Mouse (Mus musculus) CD4-positive helper T cell, adult 2 months (primary cell): Measurements from ENCODE around the gene Fan1.
A peak's percentile ranks its signal among the peaks of the same experiment; 100 is the strongest.

Experiments
- DNase-seq: peaks from one replicate; pipeline ENCODE4 v3.0.0-alpha.2; 2012; ENCODE audit warnings: low read depth, missing footprints, low spot score

Fan1 gene

DNA sequence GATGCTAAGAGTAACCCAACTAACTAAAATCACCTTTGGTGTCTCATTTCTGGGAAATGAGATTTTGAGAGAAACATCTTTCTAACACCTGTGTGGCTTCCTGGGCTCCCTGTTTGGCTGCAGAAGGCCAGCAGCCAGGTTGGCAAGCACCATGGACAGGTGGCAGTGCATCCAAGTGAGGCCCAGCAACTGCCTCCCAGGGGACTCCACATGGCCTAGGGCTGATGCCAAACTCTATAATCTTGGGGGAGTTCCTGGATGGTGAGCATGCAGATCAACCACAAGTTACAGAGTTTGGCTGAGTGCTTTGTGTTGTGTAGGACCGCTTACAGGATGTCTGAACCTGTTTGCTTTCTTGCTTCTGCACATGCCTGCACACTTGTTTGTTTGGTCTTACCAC is 41.2 kb downstream of the Fan1 start:
- no peak for DNase-seq

DNA sequence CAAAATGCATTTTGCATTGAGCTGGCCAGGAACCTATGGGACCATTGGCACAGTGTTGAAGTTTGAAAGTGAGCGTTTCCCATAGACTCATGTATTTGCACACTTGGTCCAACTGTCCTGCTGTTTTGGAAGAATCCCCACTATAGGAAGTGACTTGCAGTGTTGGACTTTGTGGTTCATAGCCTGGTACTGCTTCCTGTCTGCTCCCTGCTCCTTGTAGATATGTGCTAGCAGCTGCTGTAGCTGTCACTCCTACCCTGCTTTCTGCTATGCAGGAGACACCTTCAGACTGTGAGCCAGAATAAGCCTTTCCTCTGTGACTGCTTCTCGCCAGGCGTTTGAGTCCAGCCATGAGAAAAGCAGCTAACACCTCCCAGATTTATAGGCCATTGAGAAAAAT is 42.6 kb downstream of the Fan1 start:
- no peak for DNase-seq

DNA sequence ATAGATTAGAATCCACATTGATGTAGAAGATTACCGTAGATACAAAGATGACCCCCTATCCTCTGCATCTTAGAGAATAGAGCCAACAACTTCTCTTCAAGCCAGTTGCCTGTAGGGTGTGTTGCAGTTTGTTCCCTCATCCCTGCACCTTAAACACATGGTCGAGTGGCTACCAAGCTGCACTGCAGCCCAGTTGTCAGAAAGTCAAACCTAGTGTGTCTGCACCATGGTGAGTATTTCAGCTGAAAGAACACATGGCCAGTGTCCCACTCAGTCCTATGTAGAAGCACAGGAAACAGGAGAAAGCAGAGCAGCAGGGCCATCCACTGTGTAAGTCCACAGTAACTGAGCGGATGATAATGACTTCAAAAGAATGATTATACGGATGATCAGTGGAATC is 46.4 kb downstream of the Fan1 start:
- no peak for DNase-seq

DNA sequence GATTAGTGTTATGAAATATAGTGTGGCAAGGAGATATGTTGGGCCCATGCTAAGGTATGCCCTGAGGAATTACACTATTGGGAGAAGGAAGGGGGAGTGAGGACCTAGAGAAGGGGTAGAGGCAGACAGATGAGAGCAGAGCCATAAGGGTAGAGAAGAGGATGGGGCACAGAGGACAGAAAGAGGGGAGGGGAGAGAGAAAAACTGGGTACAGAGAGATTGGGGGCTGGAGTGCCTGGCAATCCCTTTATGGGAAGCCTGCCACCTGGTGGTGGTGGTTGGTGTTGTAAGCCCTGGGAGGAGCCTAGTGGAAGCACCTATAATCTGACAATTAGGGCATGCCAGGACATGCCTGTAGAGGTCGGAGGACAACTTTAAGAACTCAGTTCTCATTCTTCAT is 47.0 kb downstream of the Fan1 start:
- DNase-seq: peak; percentile 81

DNA sequence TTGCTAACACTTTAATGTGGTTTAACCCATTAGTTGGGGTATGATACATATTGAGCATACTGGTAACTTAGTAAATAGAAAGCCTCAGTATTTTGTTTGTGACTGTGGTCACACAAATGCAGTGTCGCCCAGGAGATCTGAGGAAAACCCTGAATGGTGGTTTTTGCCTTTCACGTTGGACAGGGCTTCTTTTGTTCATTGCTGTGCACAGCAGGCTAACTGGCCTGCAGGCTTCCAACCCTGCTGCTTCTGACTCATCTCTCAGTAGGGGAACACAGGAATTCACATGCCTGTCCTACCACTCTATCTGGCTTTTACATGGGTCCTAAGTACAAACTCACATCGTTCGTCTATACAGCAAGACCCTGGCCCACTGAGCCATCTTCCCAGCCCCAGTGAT is 52.2 kb downstream of the Fan1 start:
- no peak for DNase-seq

DNA sequence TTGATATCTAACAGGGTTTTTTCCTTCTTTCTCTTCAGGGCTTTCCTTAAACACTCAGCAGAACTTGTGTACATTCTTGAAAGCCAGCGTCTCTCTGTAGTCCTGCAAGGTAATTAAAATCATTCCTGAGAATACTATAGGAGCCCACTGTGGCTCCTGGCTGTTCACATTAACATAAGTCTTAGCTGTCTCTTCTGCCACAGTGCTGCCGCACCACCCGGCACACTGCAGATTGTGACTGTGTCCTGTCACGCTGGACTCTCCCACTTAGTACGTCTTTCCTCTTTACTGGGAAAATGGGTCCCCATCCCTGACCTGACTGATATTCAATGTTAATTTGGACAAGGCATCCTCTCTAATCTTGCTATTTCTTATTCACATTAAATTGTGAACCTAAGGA is 52.8 kb downstream of the Fan1 start:
- DNase-seq: no peak

DNA sequence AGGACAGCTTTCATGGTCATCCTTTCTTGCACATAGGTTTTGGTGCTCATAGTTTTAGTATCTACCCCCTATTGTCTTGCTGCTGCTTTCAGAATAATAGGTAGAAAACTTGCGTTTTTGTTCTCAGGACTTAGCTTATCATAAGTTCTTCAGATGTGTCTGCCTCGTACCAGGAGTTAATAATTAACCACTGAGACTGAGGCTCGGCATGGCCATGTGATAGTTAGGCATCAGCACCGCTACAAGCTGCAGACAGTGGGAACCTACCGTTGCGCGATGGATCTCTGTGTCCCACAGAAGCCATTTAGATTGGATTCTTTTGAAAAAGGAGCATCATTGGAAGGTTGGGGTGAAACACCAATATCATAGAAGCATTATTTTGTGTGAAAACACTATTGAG is 61.1 kb downstream of the Fan1 start:
- no peak for DNase-seq

DNA sequence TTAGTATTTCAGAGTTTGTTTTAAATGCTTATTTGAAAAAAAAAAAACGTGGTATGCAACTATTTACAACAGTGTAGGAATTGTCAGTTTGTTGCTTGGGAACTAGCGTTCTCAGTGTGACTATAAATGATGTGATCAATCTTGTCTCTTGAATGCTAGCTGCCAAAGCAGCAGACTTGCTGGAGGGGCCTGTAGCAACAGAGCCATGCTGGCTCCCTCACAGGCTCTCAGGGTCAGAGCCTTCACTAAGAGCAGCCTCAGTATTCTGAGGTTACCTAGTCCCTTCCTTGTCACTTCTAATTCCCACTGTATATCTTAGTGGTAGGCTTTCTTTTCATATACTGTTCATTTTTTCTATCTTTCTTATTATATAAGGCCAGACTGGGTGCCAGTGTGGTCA is 63.1 kb downstream of the Fan1 start:
- DNase-seq: no peak

DNA sequence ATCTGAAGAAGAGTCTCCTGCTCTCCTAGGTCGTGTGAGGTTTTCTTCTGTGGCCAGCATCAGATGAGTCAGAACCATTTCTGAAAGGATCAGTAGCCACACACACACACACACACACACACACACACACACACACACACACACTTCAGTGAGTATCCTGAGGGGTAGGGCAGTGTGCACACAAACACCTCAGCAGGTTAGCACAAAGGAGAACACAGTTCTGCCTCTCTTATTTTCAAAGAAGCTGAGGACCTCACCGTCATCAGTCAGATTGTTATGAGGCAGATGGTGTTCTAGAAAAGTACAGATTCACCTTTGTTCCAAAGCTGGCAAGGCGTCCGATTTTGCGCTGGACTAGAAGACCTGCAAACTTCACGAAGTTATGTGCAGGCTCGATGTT is 63.7 kb downstream of the Fan1 start:
- no peak for DNase-seq
